Mouse (Mus musculus) midbrain, embryonic 16.5 days (tissue): ENCODE measurements around the gene Gsap. TPM values are rescaled to one million over a fixed set of nuclear protein-coding genes. Genes with fewer than 3 reads are reported as not detected.
"Not testable (repeated sequence)": the region's sequence is repeated elsewhere in the genome, so short reads cannot be mapped to it uniquely, and the experiment has no call there.

Source experiments
- ATAC-seq: fragments of 200-750 bp; cut with Nextera tagmentation; 2 replicates; pipeline ENCODE4 v1.8.0; 2017; ENCODE audit warnings: moderate TSS enrichment
- H3K27ac ChIP-seq: fragments of 300-500 bp; sonication (generic); 2 replicates; pipeline ENCODE4 v1.5.1; 2014; ENCODE audit warnings: mild to moderate bottlenecking, low read length, mixed read lengths
- H3K27me3 ChIP-seq: fragments of 300-500 bp; sonication (generic); 2 replicates; pipeline ENCODE4 v1.6.1; 2014; ENCODE audit warnings: low read depth, low read length, mixed read lengths; ENCODE audit not compliant: control insufficient read depth, insufficient read depth
- H3K36me3 ChIP-seq: fragments of 300-500 bp; sonication (generic); 2 replicates; pipeline ENCODE4 v1.6.1; 2014; ENCODE audit warnings: mild to moderate bottlenecking, low read length, moderate library complexity, mixed read lengths; ENCODE audit not compliant: control insufficient read depth, insufficient read depth
- H3K4me1 ChIP-seq: fragments of 300-500 bp; sonication (generic); 2 replicates; pipeline ENCODE4 v1.6.1; 2014; ENCODE audit warnings: mild to moderate bottlenecking, low read length, mixed read lengths; ENCODE audit not compliant: control insufficient read depth, insufficient read depth
- H3K4me2 ChIP-seq: fragments of 300-500 bp; sonication (generic); 2 replicates; pipeline ENCODE4 v1.6.1; 2014; ENCODE audit warnings: mild to moderate bottlenecking, low read length, mixed read lengths
- H3K4me3 ChIP-seq: fragments of 300-500 bp; sonication (generic); 2 replicates; pipeline ENCODE4 v1.5.1; 2014; ENCODE audit warnings: low read depth, mild to moderate bottlenecking, low read length, moderate library complexity, mixed read lengths
- H3K9ac ChIP-seq: fragments of 300-500 bp; sonication (generic); 2 replicates; pipeline ENCODE4 v1.6.1; 2014; ENCODE audit warnings: low read depth, low read length, mixed read lengths
- H3K9me3 ChIP-seq: fragments of 300-500 bp; sonication (generic); replicated peaks from 2 replicates; pipeline ENCODE4 v1.6.1; 2014; ENCODE audit warnings: mild to moderate bottlenecking, low read length, mixed read lengths; ENCODE audit not compliant: control insufficient read depth, poor library complexity, severe bottlenecking
- WGBS: fragments of 180-500 bp; shearing (Covaris S2); extraction: QIAGEN DNeasy Blood & Tissue Kit; methylation state at CpG from one replicate; pipeline ENCODE4 v1.1.7; 2014; 5-methylcytosine and 5-hydroxymethylcytosine counted together
- polyA plus RNA-seq: library from polyadenylated mRNA; unstranded; fragments of >200 nt; fragmentation: Nextera tagmentation; extraction: Ambion mirVana; gene quantifications from 2 replicates; pipeline ENCODE4 v1.2.1, GENCODE M21; 2015

Gsap gene
- polyA plus RNA-seq, 1 experiment from 2014 or later, result 12.4 TPM

GRCm38 (mm10) chr5:21171336-21171735 is 14.7 kb upstream of the Gsap start:
- no peak overlapping the region for H3K9ac ChIP-seq
- ATAC-seq, result peak; percentile 43
- no peaks in the 10 kb centered on the region for H3K9me3 ChIP-seq
- peaks cover 7% of the 10 kb centered on the region for H3K4me1 ChIP-seq
- peak overlapping the region; percentile 17; the same call in 1 of the 2 replicates for H3K27ac ChIP-seq
- 41% methylated on average over 6 of the region's 6 CpGs for WGBS
- H3K4me3 ChIP-seq, result no peak overlapping the region
- no peak overlapping the region for H3K4me2 ChIP-seq
- no peaks in the 10 kb centered on the region for H3K36me3 ChIP-seq
- H3K27me3 ChIP-seq, result no peaks in the 10 kb centered on the region

- H3K4me1 ChIP-seq, result peaks cover 7% of the 10 kb centered on the region
- no peak overlapping the region for H3K4me2 ChIP-seq
- H3K27me3 ChIP-seq, result no peaks in the 10 kb centered on the region
- no peaks in the 10 kb centered on the region for H3K9me3 ChIP-seq
- no peaks in the 10 kb centered on the region for H3K36me3 ChIP-seq
- WGBS, result 56% methylated on average over 3 of the region's 3 CpGs
- H3K9ac ChIP-seq, result no peak overlapping the region
- ATAC-seq, result 0 out of 2 replicates have a peak, but pooled peaks have one; percentile 19
- H3K27ac ChIP-seq, result no peak overlapping the region
- no peak overlapping the region for H3K4me3 ChIP-seq
These were observed 13.7 kb upstream of the Gsap start for GRCm38 (mm10) chr5:21172316-21172715.

- no peak overlapping the region; the same call in 1 of the 2 replicates for H3K4me2 ChIP-seq
- no peaks in the 10 kb centered on the region for H3K27me3 ChIP-seq
- peak overlapping the region; percentile 54 for H3K27ac ChIP-seq
- 17% methylated on average over 9 of the region's 9 CpGs for WGBS
- H3K36me3 ChIP-seq, result no peaks in the 10 kb centered on the region
- H3K9ac ChIP-seq, result no peak overlapping the region
- 0 out of 2 replicates have a peak, but pooled peaks cover 4% of the 10 kb centered on the region for H3K9me3 ChIP-seq
- no peak overlapping the region for H3K4me3 ChIP-seq
- peaks cover 7% of the 10 kb centered on the region for H3K4me1 ChIP-seq
- peak; percentile 64; the same call in 1 of the 2 replicates for ATAC-seq
These were observed 10.6 kb upstream of the Gsap start for GRCm38 (mm10) chr5:21175132-21176112.

GRCm38 (mm10) chr5:21179496-21179895 is 6.6 kb upstream of the Gsap start:
- no peak overlapping the region for H3K9ac ChIP-seq
- no peak overlapping the region for H3K27ac ChIP-seq
- H3K27me3 ChIP-seq, result no peaks in the 10 kb centered on the region
- no peaks in the 10 kb centered on the region for H3K36me3 ChIP-seq
- H3K4me2 ChIP-seq, result no peak overlapping the region
- peaks cover 7% of the 10 kb centered on the region for H3K4me1 ChIP-seq
- no peak for ATAC-seq
- no peak overlapping the region for H3K4me3 ChIP-seq
- H3K9me3 ChIP-seq, result 0 out of 2 replicates have a peak, but pooled peaks cover 4% of the 10 kb centered on the region

- not testable (repeated sequence) for H3K9me3 ChIP-seq, H3K27me3 ChIP-seq, H3K9ac ChIP-seq, H3K4me2 ChIP-seq, H3K27ac ChIP-seq, ATAC-seq, H3K4me1 ChIP-seq, H3K36me3 ChIP-seq, H3K4me3 ChIP-seq
- 58% methylated on average over 2 of the region's 2 CpGs for WGBS
These were observed 3.0 kb upstream of the Gsap start for GRCm38 (mm10) chr5:21183046-21183445.

GRCm38 (mm10) chr5:21186821-21187220 is 766 bp downstream of the Gsap start:
- Histone ChIP-seq H3K27me3 (no peaks in the 10 kb centered on the region), H3K36me3 (no peaks in the 10 kb centered on the region), H3K4me3 (peak overlapping the region; percentile 45), H3K4me2 (peak overlapping the region; percentile 66), H3K9ac (no peak overlapping the region), H3K9me3 (no peaks in the 10 kb centered on the region), H3K27ac (no peak overlapping the region), H3K4me1 (no peaks in the 10 kb centered on the region; the same call in none of the 2 replicates)
- WGBS, result 5% methylated on average over 4 of the region's 4 CpGs
- ATAC-seq, result peak; percentile 47; the same call in 1 of the 2 replicates

- ATAC-seq, result no peak
- no peaks in the 10 kb centered on the region for H3K27me3 ChIP-seq
- H3K9ac ChIP-seq, result no peak overlapping the region
- 59% methylated on average over 3 of the region's 3 CpGs for WGBS
- H3K4me2 ChIP-seq, result no peak overlapping the region
- H3K27ac ChIP-seq, result no peak overlapping the region
- H3K9me3 ChIP-seq, result peaks cover 6% of the 10 kb centered on the region; the same call in 1 of the 2 replicates
- peaks cover 4% of the 10 kb centered on the region; the same call in 1 of the 2 replicates for H3K36me3 ChIP-seq
- no peak overlapping the region for H3K4me3 ChIP-seq
- H3K4me1 ChIP-seq, result no peaks in the 10 kb centered on the region; the same call in none of the 2 replicates
These were observed 2.4 kb downstream of the Gsap start for GRCm38 (mm10) chr5:21188435-21188834.

GRCm38 (mm10) chr5:21189036-21189435 is 3.0 kb downstream of the Gsap start:
- H3K4me2 ChIP-seq, result no peak overlapping the region
- H3K27me3 ChIP-seq, result no peaks in the 10 kb centered on the region
- no peak overlapping the region for H3K9ac ChIP-seq
- no peaks in the 10 kb centered on the region; the same call in none of the 2 replicates for H3K4me1 ChIP-seq
- H3K27ac ChIP-seq, result no peak overlapping the region
- ATAC-seq, result no peak
- peaks cover 4% of the 10 kb centered on the region; the same call in 1 of the 2 replicates for H3K36me3 ChIP-seq
- WGBS, result 92% methylated on average over 1 of the region's 1 CpGs
- H3K9me3 ChIP-seq, result peaks cover 6% of the 10 kb centered on the region; the same call in 1 of the 2 replicates
- H3K4me3 ChIP-seq, result no peak overlapping the region

- WGBS, result 85% methylated on average over 3 of the region's 3 CpGs
- Histone ChIP-seq H3K27ac (no peak overlapping the region), H3K36me3 (peaks cover 4% of the 10 kb centered on the region; the same call in 1 of the 2 replicates), H3K9ac (no peak overlapping the region), H3K9me3 (peaks cover 6% of the 10 kb centered on the region; the same call in 1 of the 2 replicates), H3K27me3 (no peaks in the 10 kb centered on the region), H3K4me2 (no peak overlapping the region), H3K4me3 (no peak overlapping the region), H3K4me1 (no peaks in the 10 kb centered on the region; the same call in none of the 2 replicates)
- no peak for ATAC-seq
These were observed 3.4 kb downstream of the Gsap start for GRCm38 (mm10) chr5:21189460-21189859.
